Mouse (Mus musculus): ENCODE data around the gene AL607142.1. TPM values are rescaled to one million over a fixed set of nuclear protein-coding genes. Genes with fewer than 3 reads are reported as not detected.

AL607142.1 gene
- not detected in 2 replicates for polyA plus RNA-seq (2015; fragmentation: Nextera tagmentation; extraction: Ambion mirVana)

- Histone ChIP-seq H3K36me3 (ENCODE audit: control insufficient read depth, insufficient read depth, low read length) (no peaks in the 10 kb centered on the region), H3K9ac (ENCODE audit: low read depth, low read length) (no peak within 1 kb of the TSS), H3K4me3 (ENCODE audit: low read length) (no peak within 1 kb of the TSS), H3K27ac (ENCODE audit: low read length) (no peak within 1 kb of the TSS), H3K27me3 (replicated peaks; ENCODE audit: control insufficient read depth, insufficient read depth, low read length) (no peaks in the 10 kb centered on the region), H3K4me1 (ENCODE audit: control insufficient read depth, insufficient read depth, low read length) (peaks cover 2% of the 10 kb centered on the region; the same call in 1 of the 2 replicates), H3K4me2 (ENCODE audit: low read depth, low read length) (no peak within 1 kb of the TSS), H3K9me3 (ENCODE audit: control insufficient read depth, low read length) (no peaks in the 10 kb centered on the region)
- no peak for ATAC-seq
- 87% methylated on average over 10 of the region's 10 CpGs for whole genome bisulfite sequencing
Measured at GRCm38 (mm10) chr4:120064696-120065095, at the start of gene AL607142.1. TSS of gene AL607142.1 (plus strand) at chr4:120064996.

DNA sequence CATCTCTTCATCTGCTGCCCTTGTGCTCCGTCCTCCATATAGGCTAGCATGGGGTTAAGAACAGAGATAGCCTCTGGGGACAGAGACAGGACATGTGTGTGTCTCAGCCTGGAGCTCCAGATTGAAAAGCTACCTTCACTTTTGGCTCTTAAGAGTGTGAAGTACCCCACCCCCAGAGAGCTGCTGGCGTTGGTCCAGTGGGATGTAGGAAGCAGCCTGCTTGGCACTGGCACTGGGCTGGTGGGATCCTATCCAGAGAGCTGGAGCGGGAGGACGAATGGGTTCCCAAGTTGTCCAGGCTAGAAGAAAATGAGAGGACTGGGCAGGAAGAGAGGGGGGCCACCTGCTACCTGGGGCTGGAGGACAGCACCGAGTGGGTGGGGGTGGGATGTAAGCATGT lies 46.4 kb upstream of the AL607142.1 start:
- Histone ChIP-seq H3K4me1 (ENCODE audit: control insufficient read depth, insufficient read depth, low read length) (no peaks in the 10 kb centered on the region), H3K4me2 (ENCODE audit: low read depth, low read length) (no peak overlapping the region), H3K36me3 (ENCODE audit: control insufficient read depth, insufficient read depth, low read length) (no peaks in the 10 kb centered on the region), H3K4me3 (ENCODE audit: low read length) (no peak overlapping the region), H3K9me3 (ENCODE audit: control insufficient read depth, low read length) (no peaks in the 10 kb centered on the region), H3K27ac (ENCODE audit: low read length) (no peak overlapping the region), H3K27me3 (replicated peaks; ENCODE audit: control insufficient read depth, insufficient read depth, low read length) (no peaks in the 10 kb centered on the region), H3K9ac (ENCODE audit: low read depth, low read length) (no peak overlapping the region)
- WGBS: 76% methylated on average over 5 of the region's 5 CpGs
- no peak for ATAC-seq

GRCm38 (mm10) chr4:120022392-120022791 lies 42.4 kb upstream of the AL607142.1 start:
- H3K4me2 ChIP-seq (ENCODE audit: low read depth, low read length): no peak overlapping the region
- no peaks in the 10 kb centered on the region for H3K9me3 ChIP-seq (ENCODE audit: control insufficient read depth, low read length)
- H3K27me3 ChIP-seq (replicated peaks; ENCODE audit: control insufficient read depth, insufficient read depth, low read length): no peaks in the 10 kb centered on the region
- H3K4me1 ChIP-seq (ENCODE audit: control insufficient read depth, insufficient read depth, low read length): 0 out of 2 replicates have a peak, but pooled peaks cover 2% of the 10 kb centered on the region
- ATAC-seq: no peak
- no peak overlapping the region for H3K27ac ChIP-seq (ENCODE audit: low read length)
- H3K9ac ChIP-seq (ENCODE audit: low read depth, low read length): no peak overlapping the region
- H3K36me3 ChIP-seq (ENCODE audit: control insufficient read depth, insufficient read depth, low read length): no peaks in the 10 kb centered on the region
- no peak overlapping the region for H3K4me3 ChIP-seq (ENCODE audit: low read length)
- 54% methylated on average over 3 of the region's 3 CpGs for WGBS

DNA sequence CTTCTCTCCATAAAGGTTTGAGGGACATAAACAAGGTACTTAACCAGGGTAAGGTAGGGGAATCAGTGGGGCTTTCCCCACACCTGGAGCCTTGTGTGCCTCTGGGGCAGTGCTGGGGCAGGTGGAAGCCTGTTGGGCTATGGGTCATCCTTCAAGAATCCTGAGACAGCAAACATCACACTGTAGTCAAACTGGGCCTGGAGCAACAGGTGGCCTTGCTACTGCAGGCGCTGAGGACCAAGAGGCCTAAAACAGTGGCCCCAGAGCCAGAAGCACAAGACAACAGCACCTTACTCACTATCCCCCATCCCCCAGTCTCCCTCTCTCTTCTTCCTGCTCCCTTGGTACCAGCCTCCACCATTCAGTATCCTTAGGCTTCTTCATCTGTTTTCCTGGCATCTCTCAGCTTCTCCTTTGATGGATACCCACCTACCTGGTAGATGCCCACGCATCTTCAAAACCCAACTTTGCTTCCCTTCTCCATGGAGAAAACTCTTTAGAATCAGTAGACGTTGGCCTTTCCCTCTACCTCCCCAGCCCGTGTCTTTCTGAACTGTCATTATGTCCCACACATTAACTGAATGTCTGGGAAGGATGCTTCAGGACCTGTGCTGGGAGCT lies 41.5 kb upstream of the AL607142.1 start:
- Histone ChIP-seq H3K27ac (ENCODE audit: low read length) (no peak overlapping the region), H3K36me3 (ENCODE audit: control insufficient read depth, insufficient read depth, low read length) (no peaks in the 10 kb centered on the region), H3K9me3 (ENCODE audit: control insufficient read depth, low read length) (no peaks in the 10 kb centered on the region), H3K9ac (ENCODE audit: low read depth, low read length) (no peak overlapping the region), H3K4me3 (ENCODE audit: low read length) (no peak overlapping the region), H3K4me1 (ENCODE audit: control insufficient read depth, insufficient read depth, low read length) (0 out of 2 replicates have a peak, but pooled peaks cover 2% of the 10 kb centered on the region), H3K27me3 (replicated peaks; ENCODE audit: control insufficient read depth, insufficient read depth, low read length) (no peaks in the 10 kb centered on the region), H3K4me2 (ENCODE audit: low read depth, low read length) (no peak overlapping the region)
- WGBS: 86% methylated on average over 4 of the region's 4 CpGs
- ATAC-seq: no peak

- Histone ChIP-seq H3K4me2 (ENCODE audit: low read depth, low read length) (no peak overlapping the region), H3K4me3 (ENCODE audit: low read length) (no peak overlapping the region), H3K27ac (ENCODE audit: low read length) (no peak overlapping the region), H3K9me3 (ENCODE audit: control insufficient read depth, low read length) (no peaks in the 10 kb centered on the region), H3K36me3 (ENCODE audit: control insufficient read depth, insufficient read depth, low read length) (no peaks in the 10 kb centered on the region), H3K9ac (ENCODE audit: low read depth, low read length) (no peak overlapping the region), H3K27me3 (replicated peaks; ENCODE audit: control insufficient read depth, insufficient read depth, low read length) (no peaks in the 10 kb centered on the region), H3K4me1 (ENCODE audit: control insufficient read depth, insufficient read depth, low read length) (0 out of 2 replicates have a peak, but pooled peaks cover 2% of the 10 kb centered on the region)
- 46% methylated on average over 10 of the region's 10 CpGs for WGBS
- ATAC-seq: peak; percentile 64
Measured at GRCm38 (mm10) chr4:120024071-120024470, 40.7 kb upstream of the AL607142.1 start.

DNA sequence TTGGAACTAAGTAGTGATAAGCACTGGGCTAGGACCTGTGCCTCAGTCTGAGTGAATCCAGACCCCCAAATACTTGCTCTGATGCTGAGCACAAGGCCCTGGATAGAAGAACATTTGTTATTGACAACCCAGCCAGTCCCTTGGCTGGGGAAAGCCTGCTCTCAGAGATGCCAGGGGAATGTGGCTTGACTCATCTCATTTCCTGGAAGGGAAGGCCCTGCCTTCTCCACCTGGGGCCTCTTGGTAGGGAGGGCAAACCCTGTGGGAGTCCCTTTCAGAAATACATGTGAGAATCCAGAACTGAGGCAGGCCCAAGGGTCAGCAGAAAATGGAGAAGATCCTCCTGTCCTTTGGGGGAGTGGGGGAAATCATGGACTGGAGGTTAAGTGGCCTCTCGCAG lies 37.1 kb upstream of the AL607142.1 start:
- WGBS: 76% methylated on average over 1 of the region's 1 CpGs

GRCm38 (mm10) chr4:120029937-120030336 lies 34.9 kb upstream of the AL607142.1 start:
- no peak for ATAC-seq
- H3K36me3 ChIP-seq (ENCODE audit: control insufficient read depth, insufficient read depth, low read length): no peaks in the 10 kb centered on the region
- no peaks in the 10 kb centered on the region for H3K9me3 ChIP-seq (ENCODE audit: control insufficient read depth, low read length)
- no peaks in the 10 kb centered on the region for H3K4me1 ChIP-seq (ENCODE audit: control insufficient read depth, insufficient read depth, low read length)
- WGBS: 71% methylated on average over 1 of the region's 1 CpGs
- no peak overlapping the region for H3K4me3 ChIP-seq (ENCODE audit: low read length)
- H3K27ac ChIP-seq (ENCODE audit: low read length): no peak overlapping the region
- H3K9ac ChIP-seq (ENCODE audit: low read depth, low read length): no peak overlapping the region
- H3K27me3 ChIP-seq (replicated peaks; ENCODE audit: control insufficient read depth, insufficient read depth, low read length): peaks cover 35% of the 10 kb centered on the region
- H3K4me2 ChIP-seq (ENCODE audit: low read depth, low read length): no peak overlapping the region

More for the DNA sequence above, 37.1 kb upstream of the AL607142.1 start:
- H3K9ac ChIP-seq (ENCODE audit: low read depth, low read length): no peak overlapping the region
- no peaks in the 10 kb centered on the region for H3K36me3 ChIP-seq (ENCODE audit: control insufficient read depth, insufficient read depth, low read length)
- 0 out of 2 replicates have a peak, but pooled peaks cover 2% of the 10 kb centered on the region for H3K4me1 ChIP-seq (ENCODE audit: control insufficient read depth, insufficient read depth, low read length)
- H3K27ac ChIP-seq (ENCODE audit: low read length): no peak overlapping the region
- no peak for ATAC-seq
- H3K4me2 ChIP-seq (ENCODE audit: low read depth, low read length): no peak overlapping the region
- no peaks in the 10 kb centered on the region for H3K9me3 ChIP-seq (ENCODE audit: control insufficient read depth, low read length)
- H3K27me3 ChIP-seq (replicated peaks; ENCODE audit: control insufficient read depth, insufficient read depth, low read length): peaks cover 17% of the 10 kb centered on the region
- no peak overlapping the region for H3K4me3 ChIP-seq (ENCODE audit: low read length)

- Histone ChIP-seq H3K9ac (ENCODE audit: low read depth, low read length) (peak overlapping the region; percentile 64), H3K27me3 (replicated peaks; ENCODE audit: control insufficient read depth, insufficient read depth, low read length) (peaks cover 40% of the 10 kb centered on the region), H3K9me3 (ENCODE audit: control insufficient read depth, low read length) (no peaks in the 10 kb centered on the region), H3K36me3 (ENCODE audit: control insufficient read depth, insufficient read depth, low read length) (no peaks in the 10 kb centered on the region), H3K4me3 (ENCODE audit: low read length) (peak overlapping the region; percentile 60), H3K4me1 (ENCODE audit: control insufficient read depth, insufficient read depth, low read length) (no peaks in the 10 kb centered on the region), H3K4me2 (ENCODE audit: low read depth, low read length) (peak overlapping the region; percentile 91), H3K27ac (ENCODE audit: low read length) (peak overlapping the region; percentile 27; the same call in 1 of the 2 replicates)
- under 1% methylated on average over 66 of the region's 70 CpGs for WGBS
- ATAC-seq: peak; percentile 87
Measured at GRCm38 (mm10) chr4:120032320-120032983, 32.3 kb upstream of the AL607142.1 start.

GRCm38 (mm10) chr4:120032984-120033355 lies 31.8 kb upstream of the AL607142.1 start:
- Histone ChIP-seq H3K36me3 (ENCODE audit: control insufficient read depth, insufficient read depth, low read length) (no peaks in the 10 kb centered on the region), H3K9ac (ENCODE audit: low read depth, low read length) (peak overlapping the region; percentile 64), H3K27me3 (replicated peaks; ENCODE audit: control insufficient read depth, insufficient read depth, low read length) (peaks cover 40% of the 10 kb centered on the region), H3K27ac (ENCODE audit: low read length) (no peak overlapping the region), H3K4me1 (ENCODE audit: control insufficient read depth, insufficient read depth, low read length) (no peaks in the 10 kb centered on the region), H3K4me2 (ENCODE audit: low read depth, low read length) (peak overlapping the region; percentile 91), H3K4me3 (ENCODE audit: low read length) (peak overlapping the region; percentile 60), H3K9me3 (ENCODE audit: control insufficient read depth, low read length) (no peaks in the 10 kb centered on the region)
- ATAC-seq: peak; percentile 50
- under 1% methylated on average over 38 of the region's 38 CpGs for WGBS

All from intestine, embryonic 16.5 days (tissue).